Mouse (Mus musculus): ENCODE results near the gene Gm9817. TPM values are rescaled to one million over a fixed set of nuclear protein-coding genes. Genes with fewer than 3 reads are reported as not detected.
"Not testable (repeated sequence)": the region's sequence is repeated elsewhere in the genome, so short reads cannot be mapped to it uniquely, and the experiment has no call there.

The Gm9817 gene
- not detected in 2 replicates for polyA plus RNA-seq (2011; ENCODE audit: insufficient read depth, insufficient read length, low replicate concordance, missing spikeins)

GRCm38 (mm10) chr13:45078392-45078791, at the start of gene Gm9817:
Gene Gm9817 (plus strand): TSS chr13:45078692.
- 63% methylated on average over 16 of the region's 16 CpGs for WGBS

GRCm38 (mm10) chr13:45029791-45030190, 48.7 kb upstream of the Gm9817 start:
- 60% methylated on average over 1 of the region's 1 CpGs for WGBS
- Histone ChIP-seq H3K4me1 (ENCODE audit: control insufficient read depth, insufficient read depth, low read length) (peaks cover 1% of the 10 kb centered on the region; the same call in 1 of the 2 replicates), H3K27ac (ENCODE audit: control insufficient read depth, insufficient read depth, low read depth, low read length, poor library complexity) (no peak overlapping the region), H3K4me3 (replicated peaks; ENCODE audit: control insufficient read depth, low read depth, low read length) (no peak overlapping the region)
- TF ChIP-seq POLR2A (IDR thresholded peaks at IDR 0.05; ENCODE audit: borderline replicate concordance, control insufficient read depth, low read depth, low read length): no peak
- TF ChIP-seq CTCF (IDR thresholded peaks at IDR 0.05; ENCODE audit: control insufficient read depth, insufficient read depth, low read length): no peak

More at GRCm38 (mm10) chr13:45078392-45078791, at the start of gene Gm9817:
- not testable (repeated sequence) for H3K4me1 ChIP-seq (ENCODE audit: control insufficient read depth, insufficient read depth, low read length); H3K4me3 ChIP-seq (replicated peaks; ENCODE audit: control insufficient read depth, low read depth, low read length); H3K27ac ChIP-seq (ENCODE audit: control insufficient read depth, insufficient read depth, low read depth, low read length, poor library complexity)

DNA sequence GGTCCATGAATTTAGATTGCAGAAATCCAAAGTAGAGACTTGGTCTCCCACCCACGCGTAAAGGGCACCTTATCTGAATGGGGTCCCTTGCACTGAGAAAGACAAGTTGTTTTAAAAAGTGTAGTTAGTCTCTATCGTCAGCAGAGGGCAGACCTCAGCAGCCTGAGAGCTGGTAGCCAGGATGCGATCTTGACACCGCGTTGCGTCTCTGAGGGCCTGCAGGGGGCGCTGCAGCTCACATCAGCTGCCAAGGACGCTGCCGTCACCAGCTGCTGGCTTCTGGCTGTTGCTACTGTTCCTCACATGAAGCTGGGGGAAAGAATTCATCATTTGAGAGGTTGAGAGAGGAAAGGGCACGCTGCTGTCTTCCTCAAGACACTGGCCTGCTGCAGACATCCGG, 47.7 kb upstream of the Gm9817 start:
- 7% methylated on average over 12 of the region's 12 CpGs for WGBS
- H3K27ac ChIP-seq (ENCODE audit: control insufficient read depth, insufficient read depth, low read depth, low read length, poor library complexity): no peak overlapping the region
- TF ChIP-seq CTCF (IDR thresholded peaks at IDR 0.05; ENCODE audit: control insufficient read depth, insufficient read depth, low read length) (peak; percentile 100), POLR2A (IDR thresholded peaks at IDR 0.05; ENCODE audit: borderline replicate concordance, control insufficient read depth, low read depth, low read length) (peak; percentile 21; the same call in 1 of the 2 replicates)
- no peaks in the 10 kb centered on the region; the same call in 1 of the 2 replicates for H3K4me1 ChIP-seq (ENCODE audit: control insufficient read depth, insufficient read depth, low read length)
- no peak overlapping the region for H3K4me3 ChIP-seq (replicated peaks; ENCODE audit: control insufficient read depth, low read depth, low read length)

GRCm38 (mm10) chr13:45031314-45031713, 47.2 kb upstream of the Gm9817 start:
- WGBS: 35% methylated on average over 10 of the region's 10 CpGs
- Histone ChIP-seq H3K4me1 (ENCODE audit: control insufficient read depth, insufficient read depth, low read length) (no peaks in the 10 kb centered on the region; the same call in 1 of the 2 replicates), H3K4me3 (replicated peaks; ENCODE audit: control insufficient read depth, low read depth, low read length) (no peak overlapping the region), H3K27ac (ENCODE audit: control insufficient read depth, insufficient read depth, low read depth, low read length, poor library complexity) (no peak overlapping the region)
- TF ChIP-seq POLR2A (IDR thresholded peaks at IDR 0.05; ENCODE audit: borderline replicate concordance, control insufficient read depth, low read depth, low read length): no peak
- TF ChIP-seq CTCF (IDR thresholded peaks at IDR 0.05; ENCODE audit: control insufficient read depth, insufficient read depth, low read length): no peak

DNA sequence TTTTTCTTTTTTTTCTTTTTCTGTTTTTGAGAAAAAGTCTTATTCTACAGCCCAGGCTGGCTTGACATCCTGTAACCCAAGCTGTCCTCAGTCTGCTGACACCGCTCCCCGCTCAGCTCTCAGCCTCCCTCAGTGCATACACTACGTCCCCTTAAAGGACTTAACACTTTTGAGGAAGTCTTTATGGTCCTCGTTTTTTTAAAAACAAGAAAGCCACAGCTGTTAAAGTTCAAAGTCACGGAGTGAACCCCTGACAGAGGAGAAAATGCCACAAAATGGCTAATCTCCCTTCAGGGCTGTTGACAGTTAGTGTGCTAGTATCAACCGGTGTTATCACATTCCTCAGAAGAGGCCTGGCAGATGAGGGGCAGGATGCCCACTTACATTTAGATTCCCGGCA, 46.7 kb upstream of the Gm9817 start:
- no peak for TF ChIP-seq CTCF (IDR thresholded peaks at IDR 0.05; ENCODE audit: control insufficient read depth, insufficient read depth, low read length)
- TF ChIP-seq POLR2A (IDR thresholded peaks at IDR 0.05; ENCODE audit: borderline replicate concordance, control insufficient read depth, low read depth, low read length): no peak
- 7% methylated on average over 7 of the region's 7 CpGs for WGBS
- no peak overlapping the region for H3K4me3 ChIP-seq (replicated peaks; ENCODE audit: control insufficient read depth, low read depth, low read length)
- no peak overlapping the region for H3K27ac ChIP-seq (ENCODE audit: control insufficient read depth, insufficient read depth, low read depth, low read length, poor library complexity)
- no peaks in the 10 kb centered on the region; the same call in 1 of the 2 replicates for H3K4me1 ChIP-seq (ENCODE audit: control insufficient read depth, insufficient read depth, low read length)

GRCm38 (mm10) chr13:45032484-45032883, 46.0 kb upstream of the Gm9817 start:
- no peak for TF ChIP-seq POLR2A (IDR thresholded peaks at IDR 0.05; ENCODE audit: borderline replicate concordance, control insufficient read depth, low read depth, low read length)
- TF ChIP-seq CTCF (IDR thresholded peaks at IDR 0.05; ENCODE audit: control insufficient read depth, insufficient read depth, low read length): no peak

DNA sequence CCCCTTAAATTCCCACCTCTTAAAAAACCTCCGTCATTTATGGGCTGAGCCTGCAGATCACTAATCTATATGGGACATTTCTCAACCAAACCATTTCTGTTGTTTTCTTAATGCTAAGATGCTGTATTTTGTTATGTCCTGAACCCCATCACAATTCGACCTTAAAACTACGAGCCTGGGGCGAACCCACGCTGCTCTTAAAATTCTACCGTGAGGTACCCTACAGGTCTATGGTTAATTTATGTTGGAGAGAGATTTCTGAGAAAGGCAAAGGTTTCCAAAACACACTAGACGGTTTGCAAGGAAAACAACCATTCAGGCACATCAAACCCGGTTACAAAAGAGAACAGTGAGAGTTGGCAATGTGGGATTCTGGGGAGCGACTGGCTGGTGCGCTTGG, 45.1 kb upstream of the Gm9817 start:
- Histone ChIP-seq H3K4me1 (ENCODE audit: control insufficient read depth, insufficient read depth, low read length) (no peaks in the 10 kb centered on the region; the same call in 1 of the 2 replicates), H3K4me3 (replicated peaks; ENCODE audit: control insufficient read depth, low read depth, low read length) (no peak overlapping the region), H3K27ac (ENCODE audit: control insufficient read depth, insufficient read depth, low read depth, low read length, poor library complexity) (no peak overlapping the region)
- WGBS: 87% methylated on average over 10 of the region's 10 CpGs
- TF ChIP-seq POLR2A (IDR thresholded peaks at IDR 0.05; ENCODE audit: borderline replicate concordance, control insufficient read depth, low read depth, low read length): no peak
- no peak for TF ChIP-seq CTCF (IDR thresholded peaks at IDR 0.05; ENCODE audit: control insufficient read depth, insufficient read depth, low read length)

More at GRCm38 (mm10) chr13:45032484-45032883, 46.0 kb upstream of the Gm9817 start:
- no peak overlapping the region for H3K4me3 ChIP-seq (replicated peaks; ENCODE audit: control insufficient read depth, low read depth, low read length)
- H3K27ac ChIP-seq (ENCODE audit: control insufficient read depth, insufficient read depth, low read depth, low read length, poor library complexity): no peak overlapping the region
- H3K4me1 ChIP-seq (ENCODE audit: control insufficient read depth, insufficient read depth, low read length): no peaks in the 10 kb centered on the region; the same call in 1 of the 2 replicates
- 55% methylated on average over 4 of the region's 4 CpGs for WGBS

DNA sequence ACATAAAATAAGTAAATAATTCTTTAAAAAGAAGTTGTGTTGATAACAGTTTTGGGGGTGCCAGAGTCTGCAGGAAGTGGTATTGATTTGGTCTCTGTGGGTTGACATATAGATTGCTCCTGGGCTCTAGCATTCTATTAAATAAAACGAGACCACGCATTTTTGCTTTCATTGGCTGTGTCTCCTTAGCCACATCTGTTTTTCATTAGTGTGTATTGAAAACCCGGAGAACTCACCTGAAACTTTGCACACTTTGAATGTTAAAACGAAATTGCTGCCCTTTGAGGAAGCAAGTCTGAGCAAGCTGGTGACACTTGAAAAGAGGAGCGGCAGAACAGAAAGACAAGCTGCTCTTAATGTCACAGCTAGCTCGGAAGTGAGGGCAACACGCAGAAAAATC, 43.7 kb upstream of the Gm9817 start:
- Histone ChIP-seq H3K27ac (ENCODE audit: control insufficient read depth, insufficient read depth, low read depth, low read length, poor library complexity) (no peak overlapping the region), H3K4me1 (ENCODE audit: control insufficient read depth, insufficient read depth, low read length) (no peaks in the 10 kb centered on the region; the same call in 1 of the 2 replicates), H3K4me3 (replicated peaks; ENCODE audit: control insufficient read depth, low read depth, low read length) (no peak overlapping the region)
- 59% methylated on average over 7 of the region's 7 CpGs for WGBS
- no peak for TF ChIP-seq CTCF (IDR thresholded peaks at IDR 0.05; ENCODE audit: control insufficient read depth, insufficient read depth, low read length)
- no peak for TF ChIP-seq POLR2A (IDR thresholded peaks at IDR 0.05; ENCODE audit: borderline replicate concordance, control insufficient read depth, low read depth, low read length)

- 86% methylated on average over 4 of the region's 4 CpGs for WGBS
- Histone ChIP-seq H3K27ac (ENCODE audit: control insufficient read depth, insufficient read depth, low read depth, low read length, poor library complexity) (no peak overlapping the region), H3K4me1 (ENCODE audit: control insufficient read depth, insufficient read depth, low read length) (no peaks in the 10 kb centered on the region; the same call in 1 of the 2 replicates), H3K4me3 (replicated peaks; ENCODE audit: control insufficient read depth, low read depth, low read length) (no peak overlapping the region)
- TF ChIP-seq POLR2A (IDR thresholded peaks at IDR 0.05; ENCODE audit: borderline replicate concordance, control insufficient read depth, low read depth, low read length) (no peak), CTCF (IDR thresholded peaks at IDR 0.05; ENCODE audit: control insufficient read depth, insufficient read depth, low read length) (no peak)
These were observed 42.1 kb upstream of the Gm9817 start for GRCm38 (mm10) chr13:45036417-45036816.

All from bone marrow, adult 2 months (tissue).